Mouse (Mus musculus): Measurements from ENCODE around the gene Tomm40.

Gene Tomm40

GRCm38 (mm10) chr7:19744590-19745385 lies 29.6 kb upstream of the Tomm40 start:
- DNase-seq: no peak

- no peak for DNase-seq
These were observed 28.6 kb upstream of the Tomm40 start for GRCm38 (mm10) chr7:19743791-19744190.

- DNase-seq: no peak
These were observed 27.2 kb upstream of the Tomm40 start for GRCm38 (mm10) chr7:19742468-19742867.

GRCm38 (mm10) chr7:19741329-19742031 lies 26.2 kb upstream of the Tomm40 start:
- peak; percentile 19 for DNase-seq

- no peak for DNase-seq
These were observed 25.0 kb upstream of the Tomm40 start for GRCm38 (mm10) chr7:19740269-19740668.

GRCm38 (mm10) chr7:19738771-19739170 lies 23.5 kb upstream of the Tomm40 start:
- peak; percentile 32 for DNase-seq

- DNase-seq: no peak
These were observed 21.3 kb upstream of the Tomm40 start for GRCm38 (mm10) chr7:19736389-19737057.

GRCm38 (mm10) chr7:19734178-19734666 lies 19.0 kb upstream of the Tomm40 start:
- no peak for DNase-seq

- no peak for DNase-seq
These were observed 11.3 kb upstream of the Tomm40 start for GRCm38 (mm10) chr7:19726541-19726940.

GRCm38 (mm10) chr7:19724167-19724566 lies 8.9 kb upstream of the Tomm40 start:
- no peak for DNase-seq

GRCm38 (mm10) chr7:19722754-19723195 lies 7.5 kb upstream of the Tomm40 start:
- no peak for DNase-seq

- DNase-seq: no peak
These were observed 4.0 kb upstream of the Tomm40 start for GRCm38 (mm10) chr7:19719200-19719599.

- DNase-seq: no peak
These were observed 3.2 kb upstream of the Tomm40 start for GRCm38 (mm10) chr7:19718297-19718952.

GRCm38 (mm10) chr7:19717346-19717745 lies 2.1 kb upstream of the Tomm40 start:
- DNase-seq: no peak

- no peak for DNase-seq
These were observed 1.6 kb upstream of the Tomm40 start for GRCm38 (mm10) chr7:19716822-19717221.

- DNase-seq: no peak
These were observed 931 bp upstream of the Tomm40 start for GRCm38 (mm10) chr7:19716055-19716682.

- DNase-seq: no peak
These were observed 402 bp downstream of the Tomm40 start for GRCm38 (mm10) chr7:19714836-19715235.

- no peak for DNase-seq
These were observed 1.6 kb downstream of the Tomm40 start for GRCm38 (mm10) chr7:19713598-19713997.

GRCm38 (mm10) chr7:19713196-19713595 lies 2.0 kb downstream of the Tomm40 start:
- peak; percentile 49 for DNase-seq

- DNase-seq: peak; percentile 48
These were observed 2.8 kb downstream of the Tomm40 start for GRCm38 (mm10) chr7:19712414-19712813.

- no peak for DNase-seq
These were observed 4.6 kb downstream of the Tomm40 start for GRCm38 (mm10) chr7:19710650-19711049.

- DNase-seq: no peak
These were observed 10.0 kb downstream of the Tomm40 start for GRCm38 (mm10) chr7:19705271-19705670.

Data from retina, postnatal 1 day (tissue).